Mouse (Mus musculus) E14TG2a.4 (cell line): ENCODE measurements around the gene Cftr.
A peak's percentile ranks its signal among the peaks of the same experiment; 100 is the strongest.

Experiments
- H3K27me3 ChIP-seq: 2 replicates; pipeline ENCODE4 v1.6.1; 2014; ENCODE audit warnings: low read length, control low read depth; ENCODE audit not compliant: insufficient read depth
- H3K36me3 ChIP-seq: 2 replicates; pipeline ENCODE4 v1.6.1; 2014; ENCODE audit warnings: low read length, control low read depth; ENCODE audit not compliant: insufficient read depth
- H3K4me1 ChIP-seq: replicated peaks from 2 replicates; pipeline ENCODE4 v1.6.1; 2014; ENCODE audit warnings: low read depth, low read length, control low read depth
- H3K4me3 ChIP-seq: replicated peaks from 2 replicates; pipeline ENCODE4 v1.5.1; 2014; ENCODE audit warnings: mild to moderate bottlenecking, low read length
- H3K9me3 ChIP-seq: 2 replicates; pipeline ENCODE4 v1.6.1; 2014; ENCODE audit warnings: low read length, control low read depth
- CTCF ChIP-seq: conservative IDR thresholded peaks from 2 replicates; pipeline ENCODE4 v1.5.1; 2014; ENCODE audit warnings: low read length
- NANOG ChIP-seq: IDR thresholded peaks from 2 replicates; pipeline ENCODE4 v1.6.1; 2014; ENCODE audit warnings: borderline replicate concordance, low read length, mixed read lengths
- POU5F1 ChIP-seq: IDR thresholded peaks from 2 replicates; pipeline ENCODE4 v1.6.1; 2014; ENCODE audit warnings: low read length, borderline replicate concordance

Gene Cftr

DNA sequence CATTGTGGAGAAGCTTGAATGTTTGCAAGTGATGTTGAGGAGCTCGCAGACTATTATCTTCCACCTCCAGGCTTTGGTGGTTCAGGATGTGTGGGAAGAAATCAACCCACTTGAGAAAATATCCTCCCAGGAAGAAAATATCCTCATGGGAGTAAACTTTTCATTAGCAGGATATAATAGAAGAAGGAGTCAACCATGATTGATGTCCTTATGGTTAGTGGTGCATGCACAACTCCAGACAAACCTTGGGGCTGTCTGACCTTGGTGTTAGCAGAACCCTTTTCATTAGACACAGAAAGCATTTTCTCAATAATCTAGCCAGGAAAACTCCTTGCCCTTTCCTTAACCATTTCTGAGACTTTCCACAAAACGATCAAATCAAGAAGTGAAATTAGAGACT lies 173.8 kb downstream of the Cftr start:
- Histone ChIP-seq H3K4me1 (no peaks in the 10 kb centered on the region), H3K36me3 (no peaks in the 10 kb centered on the region), H3K9me3 (no peaks in the 10 kb centered on the region), H3K4me3 (no peak overlapping the region), H3K27me3 (no peaks in the 10 kb centered on the region)
- TF ChIP-seq NANOG (no peak), POU5F1 (no peak), CTCF (no peak)

DNA sequence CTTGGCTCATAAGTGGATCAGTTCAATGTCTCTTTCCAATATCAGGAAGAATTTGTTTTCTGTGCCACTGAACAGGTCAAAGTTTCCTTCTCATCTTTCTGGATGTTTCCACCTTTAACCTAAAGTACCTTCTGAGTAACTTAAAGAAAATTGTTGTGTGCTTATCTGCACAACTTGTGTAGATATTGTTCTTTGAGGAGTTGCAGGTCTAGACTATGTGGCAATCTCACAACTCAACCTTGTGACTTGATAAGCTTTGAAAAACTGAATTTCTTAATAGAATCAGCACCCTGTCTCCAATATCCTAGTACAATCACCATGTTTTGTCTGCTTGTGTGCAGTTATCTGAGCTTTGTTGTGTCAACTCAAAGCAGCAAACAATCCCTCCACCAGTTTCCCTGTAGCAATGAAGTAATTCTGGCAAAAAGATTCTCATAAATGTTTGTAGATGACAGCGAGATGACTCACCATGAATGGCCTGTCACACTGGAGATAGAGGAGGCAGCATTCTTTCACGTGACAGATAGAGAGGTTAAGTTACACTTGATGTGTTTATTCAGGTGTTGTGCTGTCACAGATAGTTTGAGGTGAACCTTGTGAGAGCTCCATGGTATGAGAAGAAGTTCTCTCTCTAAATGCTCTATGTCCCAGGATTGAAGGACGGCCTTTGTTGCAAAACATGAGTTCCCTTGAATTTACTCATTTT lies 178.8 kb downstream of the Cftr start:
- Histone ChIP-seq H3K36me3 (no peaks in the 10 kb centered on the region), H3K4me3 (no peak overlapping the region), H3K9me3 (0 out of 2 replicates have a peak, but pooled peaks cover 5% of the 10 kb centered on the region), H3K27me3 (no peaks in the 10 kb centered on the region), H3K4me1 (no peaks in the 10 kb centered on the region)
- TF ChIP-seq NANOG (no peak), POU5F1 (no peak), CTCF (no peak)

DNA sequence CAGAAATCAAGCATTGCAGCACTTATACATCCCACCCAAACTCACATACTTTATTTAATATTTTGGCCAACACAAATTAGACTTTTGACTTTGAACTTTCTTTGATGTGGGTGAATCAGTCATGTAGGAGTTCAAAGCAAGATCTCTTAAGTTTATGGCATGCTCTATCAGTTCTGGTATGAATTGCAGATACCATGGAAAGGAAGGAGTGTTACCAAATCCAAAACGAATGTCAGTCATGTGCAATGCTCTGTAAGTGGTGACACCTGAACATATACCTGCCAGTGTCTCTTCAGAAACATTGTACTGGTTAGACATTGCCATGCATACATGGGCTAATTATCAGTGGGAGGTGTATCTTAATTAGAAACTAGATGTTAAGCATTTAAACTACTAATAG lies 189.7 kb downstream of the Cftr start:
- no peaks in the 10 kb centered on the region for H3K36me3 ChIP-seq
- H3K27me3 ChIP-seq = no peaks in the 10 kb centered on the region
- TF ChIP-seq POU5F1 (no peak), CTCF (no peak), NANOG (no peak)
- H3K4me3 ChIP-seq = no peak overlapping the region
- no peaks in the 10 kb centered on the region for H3K4me1 ChIP-seq
- H3K9me3 ChIP-seq = no peaks in the 10 kb centered on the region

DNA sequence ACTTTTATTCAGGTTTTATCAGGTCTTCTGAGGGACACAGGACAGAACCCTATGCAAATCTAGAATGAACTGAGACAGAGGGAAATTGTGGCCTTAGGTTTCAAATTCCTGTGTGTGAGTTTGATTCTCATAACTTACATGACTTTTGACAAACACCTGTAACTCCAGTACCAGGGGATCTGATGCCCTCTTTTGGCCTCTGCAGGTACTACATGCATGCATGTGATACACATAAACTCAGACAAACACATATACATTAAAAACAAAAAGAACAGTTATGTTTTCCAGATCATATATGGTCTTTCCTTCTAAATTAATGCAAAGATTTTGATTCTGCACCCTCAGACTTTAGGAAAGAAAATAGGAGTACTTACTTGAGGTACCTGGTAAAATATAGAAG lies 190.5 kb downstream of the Cftr start:
- H3K27me3 ChIP-seq = no peaks in the 10 kb centered on the region
- H3K36me3 ChIP-seq = no peaks in the 10 kb centered on the region
- TF ChIP-seq POU5F1 (no peak), CTCF (peak; percentile 76), NANOG (no peak)
- H3K4me1 ChIP-seq = no peaks in the 10 kb centered on the region
- H3K4me3 ChIP-seq = no peak overlapping the region
- no peaks in the 10 kb centered on the region for H3K9me3 ChIP-seq

DNA sequence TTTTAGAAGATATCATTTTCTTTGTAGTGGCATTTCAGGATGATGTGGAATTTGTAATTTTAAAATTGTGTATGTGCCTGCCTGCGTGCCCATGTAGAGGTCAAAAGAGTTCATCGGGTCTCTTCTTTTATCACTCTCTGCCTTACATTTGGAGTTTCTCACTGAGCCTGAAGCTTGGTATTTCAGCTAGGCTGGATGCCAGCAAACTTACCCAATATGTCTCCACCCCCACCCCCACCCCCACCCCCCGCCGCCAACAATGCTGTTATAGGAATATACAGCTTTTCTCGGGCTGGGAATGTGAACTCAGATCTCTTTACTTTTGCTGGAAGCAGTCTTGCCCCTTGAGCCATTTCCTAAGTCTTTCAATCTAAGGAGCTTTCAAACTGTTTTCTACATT lies 191.7 kb downstream of the Cftr start:
- no peak for TF ChIP-seq CTCF
- TF ChIP-seq NANOG = no peak
- no peak for TF ChIP-seq POU5F1
- no peaks in the 10 kb centered on the region for H3K27me3 ChIP-seq
- no peak overlapping the region for H3K4me3 ChIP-seq
- no peaks in the 10 kb centered on the region for H3K4me1 ChIP-seq
- no peaks in the 10 kb centered on the region for H3K36me3 ChIP-seq
- no peaks in the 10 kb centered on the region for H3K9me3 ChIP-seq

DNA sequence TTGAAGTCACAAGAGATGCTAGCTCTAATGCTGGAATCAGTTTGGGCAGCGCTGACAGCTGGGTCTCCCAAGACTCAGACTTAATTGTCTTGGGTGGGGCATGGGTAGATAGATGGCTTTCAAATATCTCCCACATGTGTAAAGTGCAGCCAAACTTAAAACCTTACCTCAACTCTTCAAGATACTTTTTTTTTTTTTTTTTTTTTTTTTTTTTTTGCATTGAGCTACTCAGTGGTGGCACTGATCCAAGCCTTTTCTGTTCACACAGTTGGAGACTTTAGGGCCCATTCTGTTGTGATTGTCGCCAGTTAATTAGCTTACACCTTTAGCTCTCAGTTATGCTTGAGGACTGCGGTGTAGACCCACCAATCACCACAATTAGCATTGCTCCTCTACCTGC lies 198.6 kb downstream of the Cftr start:
- TF ChIP-seq POU5F1 (no peak), CTCF (no peak), NANOG (no peak)

DNA sequence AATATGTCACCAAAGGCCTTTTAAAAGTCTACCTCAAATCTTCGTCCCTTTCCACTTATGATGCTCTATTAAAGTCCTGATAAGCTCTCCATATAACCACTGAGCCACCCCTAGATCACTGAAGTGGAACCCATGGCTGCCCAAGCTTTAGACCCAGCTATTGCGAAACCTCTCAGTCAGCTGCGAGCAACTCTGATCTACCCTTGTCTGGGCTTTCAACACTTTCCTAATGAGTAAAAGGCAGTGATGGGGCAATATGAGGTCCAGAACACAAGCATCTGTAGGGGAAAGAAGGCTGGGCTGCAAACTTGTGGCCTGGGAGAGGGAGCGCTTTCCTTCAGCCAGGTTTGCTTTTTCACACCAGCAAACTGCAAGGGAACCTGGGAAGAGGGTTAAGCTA lies 199.2 kb downstream of the Cftr start:
- TF ChIP-seq CTCF = no peak
- no peak for TF ChIP-seq POU5F1
- no peak for TF ChIP-seq NANOG
- no peaks in the 10 kb centered on the region for H3K27me3 ChIP-seq
- no peaks in the 10 kb centered on the region for H3K4me1 ChIP-seq
- no peak overlapping the region for H3K4me3 ChIP-seq
- H3K36me3 ChIP-seq = no peaks in the 10 kb centered on the region
- no peaks in the 10 kb centered on the region for H3K9me3 ChIP-seq

More for the DNA sequence above, 198.6 kb downstream of the Cftr start:
- H3K9me3 ChIP-seq = no peaks in the 10 kb centered on the region
- H3K4me1 ChIP-seq = no peaks in the 10 kb centered on the region
- H3K27me3 ChIP-seq = no peaks in the 10 kb centered on the region
- no peak overlapping the region for H3K4me3 ChIP-seq
- H3K36me3 ChIP-seq = no peaks in the 10 kb centered on the region
